Mouse (Mus musculus) adrenal gland, postnatal 36 days (tissue): ENCODE results near the gene Pkd1l1. TPM values are rescaled to one million over a fixed set of nuclear protein-coding genes. Genes with fewer than 3 reads are reported as not detected.

Experiments used
- DNase-seq, 2 experiments: peaks; one replicate each; pipeline ENCODE4 v3.0.0; 2021; ENCODE audit warnings: mixed read lengths in 1 of 2
- total RNA-seq, 2 experiments: library from RNA; stranded (reverse); gene quantifications; 2 replicates each; pipeline ENCODE4 v1.2.3; 2021

Gene Pkd1l1
- total RNA-seq, 2 experiments from 2014 or later = not detected

DNA sequence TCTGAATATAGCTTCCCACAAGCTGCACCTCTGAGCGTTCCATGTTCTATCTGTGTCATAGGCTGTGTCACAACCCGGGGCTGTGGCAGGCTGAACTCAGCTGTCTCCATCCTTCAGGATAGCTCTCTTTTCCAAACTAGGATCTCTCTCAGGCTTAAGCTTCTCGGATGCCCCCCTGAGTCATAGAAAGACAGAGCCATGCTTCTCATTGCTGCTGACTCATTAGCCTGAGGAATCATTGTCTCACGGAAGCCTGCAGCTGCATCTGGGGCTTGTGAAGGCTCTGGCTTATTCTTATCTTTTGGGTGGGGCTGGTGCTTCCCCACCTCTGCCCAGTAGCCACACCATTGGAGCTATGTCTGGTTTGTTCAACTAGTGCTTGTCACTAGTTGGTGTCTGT lies 151.7 kb downstream of the Pkd1l1 start:
- no peak for DNase-seq

DNA sequence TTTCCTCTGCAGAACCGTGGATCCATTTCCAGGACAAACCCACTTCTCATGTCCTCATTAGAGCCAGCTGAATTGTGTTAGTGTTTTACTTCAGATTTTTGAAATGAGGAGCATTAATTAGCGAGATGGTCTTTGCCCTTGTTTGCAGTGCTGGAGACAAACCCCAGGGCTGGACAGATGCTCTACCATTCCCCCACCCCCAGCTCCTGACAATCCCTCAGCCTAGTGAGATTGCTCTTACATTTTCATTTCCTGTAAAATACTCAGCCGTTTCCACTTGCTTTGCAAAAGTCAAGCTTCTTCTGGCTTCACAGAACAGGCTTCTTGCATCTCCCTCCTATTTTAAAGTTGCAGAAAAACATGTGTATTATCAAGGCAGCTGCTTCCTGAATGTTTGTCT lies 155.7 kb downstream of the Pkd1l1 start:
- no peak for DNase-seq

DNA sequence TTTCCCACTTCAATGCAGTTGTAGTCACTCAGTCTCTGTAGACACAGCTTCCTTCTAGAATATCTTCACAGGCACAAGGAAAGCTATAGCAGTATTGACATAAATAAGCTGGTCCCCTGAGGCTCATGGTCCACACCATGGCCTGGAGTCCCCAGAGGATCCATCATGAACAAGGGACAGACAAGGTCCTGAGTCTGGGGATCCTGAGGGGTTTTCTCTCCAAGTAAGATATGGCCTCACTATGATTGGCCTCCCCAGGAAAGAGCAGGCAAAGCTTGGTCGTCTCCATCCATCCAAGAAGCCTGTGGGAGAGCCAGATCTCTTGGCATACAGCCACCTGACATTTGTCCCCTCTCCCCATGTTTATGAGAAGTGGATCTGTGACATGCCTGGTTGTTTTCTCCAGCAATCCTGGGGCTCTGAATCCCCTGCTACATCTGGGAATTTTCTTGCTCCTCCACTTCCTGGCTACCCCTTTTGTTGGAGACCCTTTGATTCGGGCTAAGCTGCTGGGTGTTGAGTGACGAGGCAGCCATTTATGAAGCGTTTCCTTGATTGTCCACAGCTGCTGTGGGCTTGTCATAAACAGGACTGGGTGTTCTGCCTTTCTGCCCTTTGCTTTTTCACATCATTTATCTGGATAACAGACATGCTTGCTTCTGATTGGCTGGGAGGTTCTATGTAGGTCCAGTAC lies 158.8 kb downstream of the Pkd1l1 start:
- DNase-seq = no peak

DNA sequence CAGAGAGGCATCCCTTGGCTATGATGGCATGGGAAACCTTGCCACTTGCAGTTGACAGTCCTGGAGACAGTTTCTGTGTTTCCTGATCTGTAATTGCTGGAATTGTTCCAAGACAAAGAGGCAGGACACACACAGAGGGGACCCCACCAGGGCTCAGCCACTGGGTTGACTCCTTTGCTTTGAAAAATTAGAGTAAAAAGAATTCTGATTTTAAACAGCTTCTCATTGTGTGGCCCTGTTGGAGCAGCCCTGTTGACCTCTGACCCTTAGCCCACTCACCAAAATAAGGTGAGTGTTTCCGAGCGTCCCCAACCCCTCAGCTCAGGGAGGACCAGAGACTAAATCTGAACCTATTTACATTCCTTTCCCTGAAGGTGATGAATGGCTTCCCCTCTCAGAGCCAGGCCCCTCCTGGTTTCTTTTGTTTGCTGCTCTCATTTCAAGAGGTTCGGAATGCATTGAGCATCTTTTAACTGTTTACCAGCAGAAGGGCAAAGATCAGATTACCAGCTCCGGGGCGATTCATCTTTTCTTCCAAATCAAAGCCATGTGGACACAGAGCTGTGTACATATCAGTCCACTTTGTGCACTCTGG lies 161.5 kb downstream of the Pkd1l1 start:
- no peak for DNase-seq

DNA sequence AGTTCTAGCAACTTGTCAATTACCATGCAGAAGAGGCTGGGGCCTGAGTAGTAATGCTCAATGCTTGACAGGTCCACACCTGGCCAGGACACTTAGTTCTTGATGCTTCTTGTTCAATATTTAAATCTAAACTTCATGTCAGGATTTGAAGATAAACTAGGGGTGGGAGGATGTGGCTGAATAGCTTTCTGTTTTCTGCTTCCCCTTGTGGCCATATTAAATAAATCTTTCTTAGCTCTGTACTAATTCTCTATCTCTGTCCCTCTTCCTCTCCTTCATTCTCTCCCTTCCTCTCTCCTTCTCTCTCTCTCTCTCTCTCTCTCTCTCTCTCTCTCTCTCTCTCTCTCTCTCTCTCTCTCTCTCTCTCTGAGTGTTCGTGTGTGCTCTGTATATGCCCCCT lies 163.4 kb downstream of the Pkd1l1 start:
- DNase-seq = no peak

DNA sequence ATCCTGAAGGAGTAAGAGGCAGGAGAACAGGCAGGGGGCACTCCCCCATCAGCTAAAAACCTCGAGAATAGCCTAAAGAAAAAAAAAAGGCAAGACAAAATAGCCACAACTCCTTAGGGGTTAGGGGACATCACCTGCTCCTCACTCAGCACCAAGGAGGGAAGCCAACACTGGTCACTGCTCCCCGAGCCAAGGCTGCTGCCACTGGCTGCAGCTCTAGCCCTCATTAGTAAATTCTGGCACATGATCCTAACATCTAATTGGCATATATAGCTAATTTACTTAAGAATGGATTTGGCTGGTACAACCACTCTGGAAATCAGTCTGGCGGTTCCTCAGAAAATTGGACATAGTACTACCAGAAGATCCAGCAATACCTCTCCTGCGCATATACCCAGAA lies 166.1 kb downstream of the Pkd1l1 start:
- no peak for DNase-seq

DNA sequence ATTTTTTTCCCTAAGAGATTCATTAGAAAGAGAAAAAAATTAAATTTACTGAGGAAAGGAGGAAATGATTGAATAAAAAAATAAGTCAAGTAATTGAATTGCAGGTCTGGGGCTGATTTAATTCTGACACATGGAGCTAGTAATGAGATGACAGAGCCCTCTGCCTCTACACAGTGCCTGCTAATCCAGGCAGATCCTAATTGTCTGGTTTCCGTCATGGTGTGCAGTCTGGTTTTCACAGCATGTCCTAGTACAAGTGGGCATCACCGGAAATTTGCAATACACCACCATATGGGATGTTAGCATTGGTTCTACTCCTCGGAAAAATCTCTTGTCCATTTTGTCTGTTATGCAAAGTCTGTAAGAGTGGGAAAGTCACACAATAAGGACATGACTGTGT lies 168.9 kb downstream of the Pkd1l1 start:
- DNase-seq = no peak

DNA sequence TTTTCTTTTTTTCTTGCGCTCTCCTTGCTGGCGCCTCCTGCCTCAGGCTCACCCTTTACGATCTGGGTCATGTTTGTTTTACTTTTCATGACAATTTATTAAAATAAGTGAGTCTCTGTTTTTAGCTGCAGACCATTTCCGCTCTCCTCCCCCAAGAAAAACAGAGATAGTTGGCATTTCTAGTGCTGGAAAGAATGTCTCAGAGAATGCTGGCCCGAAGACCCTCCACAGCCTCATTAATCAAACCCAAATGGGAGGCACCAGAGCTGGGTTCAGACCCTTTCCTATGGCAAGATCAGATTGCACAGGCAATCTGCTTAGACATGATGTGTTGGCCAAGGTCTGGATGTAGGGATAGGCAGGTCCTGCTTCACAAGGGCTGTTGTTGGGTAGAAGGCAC lies 175.6 kb downstream of the Pkd1l1 start:
- no peak for DNase-seq

DNA sequence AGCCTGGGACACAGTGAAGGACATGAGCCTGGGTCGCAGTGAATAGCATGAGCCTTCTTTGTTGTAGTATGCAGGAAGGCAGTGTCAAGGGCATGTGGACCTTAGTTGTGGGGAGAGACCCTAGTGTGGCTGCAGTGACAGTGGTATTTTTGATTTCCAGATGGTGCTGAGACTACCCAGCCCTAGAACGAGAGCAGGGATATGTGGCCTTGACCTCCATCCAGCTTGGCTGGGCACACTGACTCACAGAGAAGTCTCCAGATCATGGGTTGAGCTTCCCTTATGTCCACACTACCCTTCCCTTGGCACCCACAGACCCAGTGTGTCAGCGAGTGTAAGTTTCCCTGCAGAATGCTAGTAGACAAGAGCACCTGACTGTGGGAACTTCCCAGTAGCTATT lies 178.0 kb downstream of the Pkd1l1 start:
- peak; percentile 46 to 51 for DNase-seq

DNA sequence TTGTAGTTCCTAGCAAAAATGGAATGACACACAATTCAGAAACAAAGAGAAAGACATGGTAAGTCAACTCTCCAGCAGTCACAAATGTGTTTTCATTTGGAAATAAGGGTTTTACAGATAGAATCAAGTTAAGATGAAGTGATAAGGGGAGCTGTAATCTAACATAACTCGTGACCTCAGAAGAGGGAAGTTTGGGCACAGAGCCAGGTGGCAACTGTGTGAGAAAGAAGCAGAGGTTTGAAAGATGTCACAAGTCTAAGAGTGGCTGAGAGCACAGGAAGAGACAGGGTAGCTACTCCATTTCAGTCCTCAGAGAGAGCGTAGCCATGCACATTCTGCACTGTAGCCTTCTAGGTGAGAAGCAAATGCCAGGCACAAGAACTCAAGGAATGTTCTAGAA lies 180.9 kb downstream of the Pkd1l1 start:
- DNase-seq = peak; percentile 51 to 67

DNA sequence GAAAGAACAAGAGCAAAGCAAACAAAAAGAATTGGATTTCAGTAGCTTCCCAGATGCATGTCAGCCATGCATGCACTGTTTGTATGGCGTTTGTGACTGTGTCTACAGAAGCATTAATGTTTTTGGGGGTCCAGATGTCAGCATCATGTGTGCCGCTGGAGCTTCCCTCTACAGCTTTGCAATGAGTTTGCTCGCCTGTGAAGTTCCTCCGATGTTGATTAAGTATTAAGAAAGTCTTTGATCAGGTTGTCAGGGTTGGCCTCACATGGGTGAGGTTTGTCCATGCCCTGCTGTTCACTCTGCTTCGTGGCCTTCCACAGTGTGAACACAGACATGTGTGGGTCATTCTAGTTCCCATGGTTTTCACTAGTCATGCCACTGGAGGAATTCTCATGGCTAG lies 183.9 kb downstream of the Pkd1l1 start:
- no peak for DNase-seq

DNA sequence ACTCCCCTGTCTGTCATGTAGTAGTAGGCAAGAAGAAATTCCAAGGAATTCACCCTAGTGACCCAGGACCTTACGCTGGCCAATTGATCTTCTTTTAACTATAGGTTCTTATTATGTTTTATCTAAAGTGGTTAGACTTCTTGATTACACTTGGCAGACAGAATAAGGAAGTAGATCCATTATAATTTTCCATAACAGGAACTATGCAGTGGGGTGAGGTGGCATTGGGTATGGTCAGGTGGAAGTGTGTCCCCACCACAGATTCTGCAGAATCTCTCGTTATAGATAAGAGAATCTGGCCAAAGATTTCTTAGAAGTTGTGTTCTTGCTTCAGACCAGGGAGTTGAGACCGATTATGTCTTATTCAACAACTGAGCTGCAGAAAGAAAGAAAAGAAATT lies 185.5 kb downstream of the Pkd1l1 start:
- DNase-seq = no peak

DNA sequence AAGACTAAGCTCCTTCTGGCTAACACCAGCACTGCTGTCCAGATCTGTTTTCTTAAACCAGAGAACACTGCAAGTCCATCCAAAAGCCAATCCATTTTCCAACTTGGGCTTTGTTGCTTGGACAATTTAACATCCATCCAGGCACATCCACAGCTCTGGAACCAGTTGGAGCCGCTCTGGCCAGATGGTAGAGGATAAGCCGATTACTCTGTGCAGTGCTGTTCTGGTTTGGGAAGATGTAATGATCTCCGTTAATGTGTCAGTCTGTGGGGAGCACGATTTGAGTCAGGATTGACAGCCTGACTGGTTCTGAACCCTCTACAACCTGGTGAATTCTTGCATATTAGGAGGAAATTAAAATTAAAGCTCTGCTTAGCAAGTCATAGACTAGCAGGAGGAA lies 188.7 kb downstream of the Pkd1l1 start:
- DNase-seq = no peak

DNA sequence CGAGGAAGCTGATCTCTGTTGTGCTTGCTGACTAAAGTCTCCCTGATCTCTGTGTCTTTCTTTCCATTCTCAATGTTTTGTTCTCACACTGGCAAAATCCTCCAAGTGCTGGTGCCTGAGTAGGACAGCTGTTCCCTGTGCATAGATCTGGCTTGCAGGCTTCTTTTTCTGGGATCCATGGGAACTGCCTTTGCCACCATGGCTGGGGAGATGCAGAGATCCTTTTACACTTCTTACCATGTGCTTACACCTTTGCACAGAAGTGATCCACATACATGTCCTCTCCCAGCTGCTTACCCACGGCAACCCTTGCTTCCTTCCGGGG lies 191.0 kb downstream of the Pkd1l1 start:
- no peak for DNase-seq

DNA sequence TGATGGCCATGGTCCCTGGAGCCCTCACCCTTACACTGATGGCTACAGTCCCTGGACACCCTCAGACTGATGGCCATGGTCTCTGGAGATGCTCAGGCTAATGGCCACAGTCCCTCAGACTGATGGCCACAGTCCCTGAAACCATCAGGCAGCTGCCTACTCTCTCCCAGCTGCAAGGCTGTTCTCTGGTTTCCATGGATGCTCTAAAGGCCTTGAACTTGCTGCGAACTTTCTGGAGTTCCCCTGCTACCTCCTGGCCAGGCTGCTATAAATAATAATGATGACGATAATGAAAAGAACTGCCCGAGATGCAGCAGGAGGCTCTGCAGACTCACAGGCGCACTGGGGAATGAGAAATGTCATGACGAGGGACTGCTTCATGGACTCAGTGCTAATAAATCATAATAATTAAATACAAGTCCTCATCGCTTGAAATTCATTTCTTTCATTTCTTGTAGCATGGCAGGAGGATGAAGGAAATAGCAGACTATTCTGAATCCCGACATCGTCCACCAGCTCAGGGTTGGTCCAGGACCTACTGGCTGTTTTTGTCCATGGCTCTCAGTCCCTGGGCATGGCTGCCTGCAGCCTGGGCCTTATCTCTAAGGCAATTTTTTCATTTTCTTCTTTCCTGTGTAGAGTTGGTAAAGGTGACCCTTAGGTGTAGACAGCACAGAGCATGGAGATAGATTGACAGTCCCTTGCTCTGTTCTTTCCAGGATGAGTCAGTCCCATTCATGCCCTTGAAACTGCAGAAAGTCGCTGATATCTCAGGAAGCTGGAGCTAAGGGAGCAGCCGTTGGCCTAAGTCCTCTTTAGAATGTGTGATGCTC lies 191.5 kb downstream of the Pkd1l1 start:
- DNase-seq = peak; percentile 71 to 75

DNA sequence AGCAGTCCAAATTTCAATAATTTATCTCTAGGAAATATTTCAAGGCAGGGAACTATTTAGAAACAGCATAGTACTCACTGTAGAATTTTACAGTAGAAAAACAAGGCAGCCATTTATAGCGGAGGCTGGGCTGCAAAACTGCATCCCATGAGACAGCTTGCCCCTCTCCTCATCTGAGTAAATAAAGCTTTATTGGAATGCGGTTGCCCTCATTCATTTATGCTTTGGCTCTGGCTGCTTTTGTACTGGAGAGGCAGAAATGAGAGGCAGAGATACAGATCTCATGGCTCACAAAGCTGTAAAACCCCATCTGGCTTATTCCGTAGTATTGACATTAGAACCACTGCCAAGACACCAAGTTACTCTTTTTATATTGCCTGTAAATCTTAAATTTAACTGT lies 193.6 kb downstream of the Pkd1l1 start:
- DNase-seq = no peak

Other genes with a start within 250 kb of the Pkd1l1 start
- gene Hus1, start 37.9 kb upstream of the Pkd1l1 start, total RNA-seq = 10 to 100 TPM in 1 of 2 experiments, 1 to 10 TPM in 1; 8.9 to 10.1 TPM
- gene Gm11992, start 75.3 kb upstream of the Pkd1l1 start, total RNA-seq = under 1 TPM in 1 of 2 experiments, not detected in 1; 0.30 TPM
- gene Sun3, start 75.7 kb upstream of the Pkd1l1 start, total RNA-seq = not detected
- 1 to 10 TPM; 5.3 to 9.8 TPM for gene Upp1, start 144.8 kb upstream of the Pkd1l1 start, total RNA-seq
- gene Abca13, start 218.7 kb upstream of the Pkd1l1 start, total RNA-seq = under 1 TPM; 0.03 TPM